Mouse (Mus musculus) limb, embryonic 10.5 days (tissue): ENCODE data around the gene Btbd1. TPM values are rescaled to one million over a fixed set of nuclear protein-coding genes. Genes with fewer than 3 reads are reported as not detected.

Experiments
- DNase-seq: peaks from one replicate; pipeline ENCODE4 v3.0.0-alpha.2; 2017; ENCODE audit warnings: low spot score
- H3K27ac ChIP-seq: fragments of 300-500 bp; sonication (generic); 2 replicates; pipeline ENCODE4 v1.5.1; 2016; ENCODE audit warnings: mild to moderate bottlenecking
- H3K27me3 ChIP-seq: fragments of 300-500 bp; sonication (generic); 2 replicates; pipeline ENCODE4 v1.6.1; 2016; ENCODE audit warnings: low read depth, mild to moderate bottlenecking; ENCODE audit not compliant: poor library complexity, severe bottlenecking
- H3K36me3 ChIP-seq: fragments of 300-500 bp; sonication (generic); 2 replicates; pipeline ENCODE4 v1.6.1; 2016; ENCODE audit warnings: mild to moderate bottlenecking, moderate library complexity
- H3K4me1 ChIP-seq: fragments of 300-500 bp; sonication (generic); 2 replicates; pipeline ENCODE4 v1.6.1; 2016
- H3K4me3 ChIP-seq: fragments of 300-500 bp; sonication (generic); 2 replicates; pipeline ENCODE4 v1.5.1; 2016; ENCODE audit warnings: mild to moderate bottlenecking, moderate library complexity
- H3K9me3 ChIP-seq: fragments of 300-500 bp; sonication (generic); replicated peaks from 2 replicates; pipeline ENCODE4 v1.6.1; 2016; ENCODE audit warnings: mild to moderate bottlenecking
- WGBS: fragments of 180-500 bp; shearing (Covaris S2); methylation state at CpG from one replicate; pipeline ENCODE4 v1.1.7; 2016; 5-methylcytosine and 5-hydroxymethylcytosine counted together
- polyA plus RNA-seq: library from polyadenylated mRNA; unstranded; fragments of >200 nt; fragmentation: Nextera tagmentation; extraction: Ambion mirVana; gene quantifications from 2 replicates; pipeline ENCODE4 v1.2.1, GENCODE M21; 2016

Gene Btbd1
- polyA plus RNA-seq = 58.5 and 59.4 TPM in 2 replicates

DNA sequence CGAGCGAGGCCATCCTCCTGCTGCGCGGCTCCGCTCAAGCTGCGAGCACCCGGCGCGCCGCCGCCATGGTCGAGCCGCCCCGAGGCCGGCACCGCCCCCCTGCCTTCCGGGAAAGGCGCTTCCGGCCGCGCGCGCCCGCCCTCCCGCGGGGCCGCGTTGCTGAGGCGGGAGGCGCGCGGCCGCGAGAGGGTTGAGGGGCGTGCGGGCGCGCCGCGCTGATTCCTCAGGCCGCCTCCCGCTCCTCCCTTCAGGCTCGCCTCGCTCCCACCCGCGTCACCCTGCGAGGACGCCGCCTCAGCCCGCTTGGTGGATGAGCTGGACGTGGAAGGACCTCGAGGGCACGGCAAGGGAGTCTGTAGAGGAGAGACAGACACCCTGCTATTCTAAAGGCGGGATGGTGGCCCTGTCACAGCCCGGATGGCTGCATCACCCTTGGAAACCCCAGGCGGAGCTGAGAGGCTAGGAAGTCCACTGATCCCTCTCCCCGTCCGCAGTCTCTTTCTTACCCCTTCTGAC is at the start of gene Btbd1:
Gene Btbd1, minus strand, starts transcription at position 53 of the 516 bp plus-strand sequence.
- peak within 1 kb of the TSS; percentile 94 for H3K27ac ChIP-seq
- no peaks in the 10 kb centered on the region for H3K9me3 ChIP-seq
- H3K4me3 ChIP-seq = peak within 1 kb of the TSS; percentile 79
- no peaks in the 10 kb centered on the region for H3K36me3 ChIP-seq
- DNase-seq = peak; percentile 85
- H3K4me1 ChIP-seq = peaks cover 36% of the 10 kb centered on the region
- no peaks in the 10 kb centered on the region for H3K27me3 ChIP-seq
- WGBS = under 1% methylated on average over 53 of the region's 58 CpGs

GRCm38 (mm10) chr7:81875372-81875771 is 46.1 kb upstream of the Btbd1 start:
- H3K27me3 ChIP-seq = no peaks in the 10 kb centered on the region

GRCm38 (mm10) chr7:81874636-81875035 is 45.4 kb upstream of the Btbd1 start:
- Histone ChIP-seq H3K4me1 (peaks cover 3% of the 10 kb centered on the region; the same call in 1 of the 2 replicates), H3K27me3 (no peaks in the 10 kb centered on the region), H3K4me3 (no peak overlapping the region), H3K27ac (no peak overlapping the region), H3K36me3 (peaks cover 12% of the 10 kb centered on the region; the same call in 1 of the 2 replicates), H3K9me3 (no peaks in the 10 kb centered on the region)
- DNase-seq = no peak
- WGBS = 87% methylated on average over 6 of the region's 6 CpGs

More at GRCm38 (mm10) chr7:81875372-81875771, 46.1 kb upstream of the Btbd1 start:
- no peaks in the 10 kb centered on the region for H3K4me1 ChIP-seq
- no peaks in the 10 kb centered on the region for H3K9me3 ChIP-seq
- WGBS = 90% methylated on average over 9 of the region's 9 CpGs
- DNase-seq = no peak
- H3K4me3 ChIP-seq = no peak overlapping the region
- peaks cover 12% of the 10 kb centered on the region; the same call in 1 of the 2 replicates for H3K36me3 ChIP-seq
- no peak overlapping the region for H3K27ac ChIP-seq

DNA sequence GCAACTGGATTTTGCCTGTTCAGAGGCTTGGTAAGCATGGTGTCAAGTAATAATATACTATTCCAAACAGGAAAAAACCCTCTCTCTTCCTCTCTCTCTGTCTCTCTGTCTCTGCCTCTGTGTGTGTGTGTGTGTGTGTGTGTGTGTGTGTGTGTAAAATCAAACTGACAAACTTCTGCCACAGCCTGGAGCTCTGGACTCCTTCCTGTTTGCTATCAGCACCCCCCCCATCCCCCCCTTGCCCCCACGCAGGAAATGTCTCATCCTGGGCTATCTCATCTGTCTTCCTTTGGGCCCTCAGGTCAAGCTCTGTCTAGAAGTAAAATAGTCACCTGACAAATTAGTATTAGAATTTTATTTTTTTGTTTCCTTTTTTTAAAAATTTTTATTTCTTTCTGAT is 44.6 kb upstream of the Btbd1 start:
- Histone ChIP-seq H3K9me3 (no peaks in the 10 kb centered on the region), H3K27me3 (no peaks in the 10 kb centered on the region), H3K4me3 (no peak overlapping the region), H3K27ac (no peak overlapping the region), H3K36me3 (peaks cover 11% of the 10 kb centered on the region; the same call in 1 of the 2 replicates), H3K4me1 (peaks cover 6% of the 10 kb centered on the region; the same call in 1 of the 2 replicates)
- no peak for DNase-seq
- 38% methylated on average over 1 of the region's 1 CpGs for WGBS

DNA sequence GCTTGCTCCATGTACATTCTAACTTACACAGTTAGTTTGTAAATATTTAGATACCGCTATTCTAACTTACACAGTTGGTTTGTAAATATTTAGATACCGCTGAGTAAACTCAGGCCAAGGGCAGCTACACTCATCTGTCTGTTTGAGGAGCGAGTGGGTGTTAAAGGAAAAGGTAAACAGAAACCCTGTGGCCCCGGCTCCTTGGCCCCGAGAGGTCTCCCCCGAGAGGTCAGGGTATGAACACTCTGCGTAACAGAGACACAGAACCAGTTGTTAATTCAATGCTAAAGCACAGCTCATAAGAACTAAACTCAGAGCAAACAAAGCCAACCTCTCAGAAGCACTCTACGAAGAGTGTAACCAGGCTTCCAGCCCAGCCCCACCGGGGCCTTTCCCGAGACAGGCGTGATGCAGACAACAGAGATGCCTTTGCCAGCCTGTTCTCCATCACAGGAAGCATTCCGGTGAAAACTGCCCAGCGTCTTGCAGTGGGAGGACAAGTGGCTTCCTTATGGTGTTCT is 43.3 kb upstream of the Btbd1 start:
- Histone ChIP-seq H3K4me1 (peaks cover 6% of the 10 kb centered on the region; the same call in 1 of the 2 replicates), H3K36me3 (0 out of 2 replicates have a peak, but pooled peaks cover 2% of the 10 kb centered on the region), H3K9me3 (no peaks in the 10 kb centered on the region), H3K27ac (no peak overlapping the region), H3K4me3 (no peak overlapping the region), H3K27me3 (no peaks in the 10 kb centered on the region)
- peak; percentile 27 for DNase-seq
- 85% methylated on average over 13 of the region's 13 CpGs for WGBS

DNA sequence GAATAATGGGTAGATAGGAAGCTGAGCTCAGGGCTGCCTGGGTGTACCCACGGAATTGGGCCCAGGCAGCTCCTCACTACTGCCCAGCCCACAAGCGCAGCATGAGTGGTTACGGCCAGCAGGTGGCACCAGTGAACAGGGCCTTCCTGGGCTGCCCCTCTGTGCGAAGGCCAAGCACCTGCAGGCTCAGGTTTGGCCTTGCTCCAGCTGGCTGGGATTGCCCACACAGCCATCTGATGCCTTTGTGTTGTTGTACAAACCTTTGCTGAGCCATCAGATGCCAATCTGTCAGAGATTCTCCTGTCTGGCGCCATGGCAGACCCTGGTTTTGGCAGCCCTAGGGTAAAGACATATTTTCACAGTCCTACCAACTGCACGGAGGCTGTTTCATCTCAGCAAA is 38.9 kb upstream of the Btbd1 start:
- Histone ChIP-seq H3K4me1 (peaks cover 8% of the 10 kb centered on the region; the same call in 1 of the 2 replicates), H3K36me3 (no peaks in the 10 kb centered on the region), H3K27me3 (no peaks in the 10 kb centered on the region), H3K4me3 (no peak overlapping the region), H3K27ac (no peak overlapping the region), H3K9me3 (no peaks in the 10 kb centered on the region)
- WGBS = 30% methylated on average over 6 of the region's 6 CpGs
- peak; percentile 86 for DNase-seq

GRCm38 (mm10) chr7:81867231-81867930 is 38.1 kb upstream of the Btbd1 start:
- WGBS = 90% methylated on average over 9 of the region's 9 CpGs
- peak; percentile 26 for DNase-seq
- Histone ChIP-seq H3K36me3 (no peaks in the 10 kb centered on the region), H3K4me3 (no peak overlapping the region), H3K4me1 (peaks cover 11% of the 10 kb centered on the region; the same call in 1 of the 2 replicates), H3K27ac (no peak overlapping the region), H3K9me3 (no peaks in the 10 kb centered on the region), H3K27me3 (no peaks in the 10 kb centered on the region)

- Histone ChIP-seq H3K4me3 (no peak overlapping the region), H3K27me3 (peaks cover 8% of the 10 kb centered on the region; the same call in 1 of the 2 replicates), H3K9me3 (no peaks in the 10 kb centered on the region), H3K36me3 (no peaks in the 10 kb centered on the region), H3K4me1 (peaks cover 11% of the 10 kb centered on the region; the same call in 1 of the 2 replicates), H3K27ac (no peak overlapping the region)
- DNase-seq = peak; percentile 20
- WGBS = 90% methylated on average over 6 of the region's 6 CpGs
Observed at GRCm38 (mm10) chr7:81865937-81866336, 36.7 kb upstream of the Btbd1 start.

DNA sequence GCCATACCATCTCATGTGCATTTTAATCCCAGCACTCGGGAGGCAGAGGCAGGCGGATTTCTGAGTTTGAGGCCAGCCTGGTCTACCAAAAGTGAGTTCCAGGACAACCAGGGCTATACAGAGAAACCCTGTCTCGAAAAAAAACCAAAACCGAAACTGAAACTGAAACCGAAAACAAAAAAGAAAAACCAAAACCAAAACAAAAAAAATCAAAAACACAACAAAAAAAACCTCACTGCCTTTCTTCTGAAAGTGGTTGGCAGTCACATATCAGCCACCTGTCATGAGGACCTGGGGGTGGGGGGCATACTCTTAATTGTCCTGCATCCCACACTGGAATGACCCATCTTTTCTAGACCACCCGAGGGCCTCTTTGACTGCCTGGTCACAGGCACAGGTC is 35.3 kb upstream of the Btbd1 start:
- no peak overlapping the region for H3K27ac ChIP-seq
- no peaks in the 10 kb centered on the region for H3K9me3 ChIP-seq
- no peaks in the 10 kb centered on the region for H3K36me3 ChIP-seq
- H3K27me3 ChIP-seq = peaks cover 22% of the 10 kb centered on the region
- 87% methylated on average over 6 of the region's 6 CpGs for WGBS
- H3K4me3 ChIP-seq = no peak overlapping the region
- H3K4me1 ChIP-seq = peaks cover 17% of the 10 kb centered on the region
- no peak for DNase-seq

- Histone ChIP-seq H3K9me3 (no peaks in the 10 kb centered on the region), H3K27me3 (peaks cover 38% of the 10 kb centered on the region), H3K36me3 (no peaks in the 10 kb centered on the region), H3K4me1 (peaks cover 31% of the 10 kb centered on the region), H3K27ac (peak overlapping the region; percentile 21; the same call in 1 of the 2 replicates), H3K4me3 (no peak overlapping the region)
- no peak for DNase-seq
- 74% methylated on average over 24 of the region's 24 CpGs for WGBS
Observed at GRCm38 (mm10) chr7:81862587-81863583, 33.7 kb upstream of the Btbd1 start.

DNA sequence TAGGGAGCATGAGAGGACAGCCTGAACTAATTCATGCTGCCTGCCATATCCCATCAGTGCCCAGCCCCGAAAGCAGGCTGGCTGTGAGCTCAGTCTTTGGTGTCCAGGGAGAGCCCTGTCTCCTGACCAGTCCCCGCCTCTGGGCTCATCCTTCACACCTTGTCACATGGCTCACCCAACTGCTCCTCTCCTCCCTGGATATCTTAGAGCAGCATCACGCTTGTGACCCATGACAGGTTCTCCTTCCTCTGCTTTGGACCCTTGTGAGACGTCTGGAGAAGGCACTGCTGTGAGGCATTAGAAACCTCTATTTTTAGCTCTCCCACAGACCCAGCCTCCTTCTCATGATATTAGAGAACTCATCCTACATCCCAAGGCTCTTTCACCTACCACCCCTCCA is 32.7 kb upstream of the Btbd1 start:
- DNase-seq = no peak
- Histone ChIP-seq H3K4me3 (no peak overlapping the region), H3K27ac (no peak overlapping the region), H3K36me3 (no peaks in the 10 kb centered on the region), H3K4me1 (peaks cover 32% of the 10 kb centered on the region), H3K9me3 (no peaks in the 10 kb centered on the region), H3K27me3 (peaks cover 48% of the 10 kb centered on the region)
- WGBS = 65% methylated on average over 4 of the region's 4 CpGs

DNA sequence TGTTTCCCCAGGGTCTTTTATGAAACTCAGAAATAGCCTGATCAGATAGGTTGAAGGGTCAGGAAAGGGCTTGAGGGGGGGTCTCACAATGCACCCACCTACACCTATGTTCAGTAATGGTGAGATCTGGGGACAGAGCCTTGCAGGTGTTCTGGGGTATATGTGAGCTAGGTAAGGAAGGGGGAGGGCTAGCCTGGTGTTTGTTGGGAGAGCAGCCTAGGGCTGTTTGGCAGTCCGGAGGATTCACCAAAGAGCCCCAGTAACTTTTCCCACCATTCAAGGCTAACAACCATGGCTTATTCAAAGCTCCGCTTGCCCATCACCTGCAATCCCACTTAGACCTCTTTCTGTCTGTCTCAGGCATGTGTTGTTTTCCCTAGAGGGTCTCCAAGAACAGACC is 32.2 kb upstream of the Btbd1 start:
- no peaks in the 10 kb centered on the region for H3K9me3 ChIP-seq
- no peak for DNase-seq
- peaks cover 32% of the 10 kb centered on the region for H3K4me1 ChIP-seq
- no peaks in the 10 kb centered on the region for H3K36me3 ChIP-seq
- H3K27ac ChIP-seq = no peak overlapping the region
- H3K4me3 ChIP-seq = no peak overlapping the region
- 95% methylated on average over 2 of the region's 2 CpGs for WGBS
- H3K27me3 ChIP-seq = peaks cover 53% of the 10 kb centered on the region
